Mouse (Mus musculus) cerebellum, postnatal 10 days (tissue): ENCODE measurements around the gene Top1.
A peak's percentile ranks its signal among the peaks of the same experiment; 100 is the strongest.

ENCODE experiments used
- DNase-seq, 2 experiments: peaks; one replicate each; pipeline ENCODE4 v3.0.0; 2021; ENCODE audit warnings: mixed read lengths in 2 of 2

Gene Top1

GRCm38 (mm10) chr2:160723613-160724375, 78.1 kb downstream of the Top1 start:
- no peak for DNase-seq

GRCm38 (mm10) chr2:160724536-160724935, 78.8 kb downstream of the Top1 start:
- DNase-seq = no peak

GRCm38 (mm10) chr2:160725877-160726864, 80.5 kb downstream of the Top1 start:
- no peak for DNase-seq

- DNase-seq = no peak
Observed at GRCm38 (mm10) chr2:160728972-160729371, 83.3 kb downstream of the Top1 start.

- DNase-seq = no peak
Observed at GRCm38 (mm10) chr2:160729436-160729835, 83.7 kb downstream of the Top1 start.

GRCm38 (mm10) chr2:160729851-160730796, 84.4 kb downstream of the Top1 start:
- peak; percentile 44 to 50 for DNase-seq

- no peak for DNase-seq
Observed at GRCm38 (mm10) chr2:160730797-160731116, 85.1 kb downstream of the Top1 start.

- peak; percentile 98 for DNase-seq
Observed at GRCm38 (mm10) chr2:160731117-160731838, 85.6 kb downstream of the Top1 start, which contains the start of gene Plcg1. TSS of gene Plcg1 (plus strand) at chr2:160731300.

GRCm38 (mm10) chr2:160731839-160732261, 86.2 kb downstream of the Top1 start:
- DNase-seq = peak; percentile 85 to 86

GRCm38 (mm10) chr2:160732420-160732995, 86.8 kb downstream of the Top1 start:
- peak in 1 of 2 experiments; percentile 23 for DNase-seq

- no peak for DNase-seq
Observed at GRCm38 (mm10) chr2:160733131-160733531, 87.4 kb downstream of the Top1 start.

GRCm38 (mm10) chr2:160734331-160734730, 88.6 kb downstream of the Top1 start:
- DNase-seq = no peak

GRCm38 (mm10) chr2:160735706-160736310, 90.1 kb downstream of the Top1 start:
- no peak for DNase-seq

- no peak for DNase-seq
Observed at GRCm38 (mm10) chr2:160736466-160736865, 90.8 kb downstream of the Top1 start.

GRCm38 (mm10) chr2:160738354-160738753, 92.7 kb downstream of the Top1 start:
- DNase-seq = no peak

- DNase-seq = peak in 1 of 2 experiments; percentile 18
Observed at GRCm38 (mm10) chr2:160739647-160740356, 94.1 kb downstream of the Top1 start.

GRCm38 (mm10) chr2:160740521-160741156, 95.0 kb downstream of the Top1 start:
- DNase-seq = peak; percentile 56 to 58

- no peak for DNase-seq
Observed at GRCm38 (mm10) chr2:160741580-160741979, 95.9 kb downstream of the Top1 start.

GRCm38 (mm10) chr2:160742161-160742609, 96.5 kb downstream of the Top1 start:
- no peak for DNase-seq
